Mouse (Mus musculus) heart, embryonic 14.5 days (tissue): ENCODE results near the gene Flywch2. TPM values are rescaled to one million over a fixed set of nuclear protein-coding genes. Genes with fewer than 3 reads are reported as not detected.

Source experiments
- ATAC-seq: fragments of 200-750 bp; cut with Nextera tagmentation; 2 replicates; pipeline ENCODE4 v1.8.0; 2017; ENCODE audit warnings: low read depth, moderate TSS enrichment; ENCODE audit not compliant: insufficient number of reproducible peaks, insufficient read depth, low FRiP score
- H3K27ac ChIP-seq, 2 experiments: fragments of 200-500 bp in 1 of 2; fragments of 300-500 bp in 1 of 2; sonication (generic) in 1 of 2; replicated peaks in 1 of 2; 2 replicates each; pipeline ENCODE4 v1.5.1; 2012 to 2014; ENCODE audit warnings: low read depth in 2 of 2, low read length in 2 of 2, control low read depth in 1 of 2, mild to moderate bottlenecking in 1 of 2, mixed read lengths in 1 of 2; ENCODE audit not compliant: control insufficient read depth in 1 of 2, insufficient read depth in 1 of 2
- H3K27me3 ChIP-seq: fragments of 300-500 bp; sonication (generic); 2 replicates; pipeline ENCODE4 v1.6.1; 2014; ENCODE audit warnings: mild to moderate bottlenecking, low read length, control low read depth; ENCODE audit not compliant: control insufficient read depth, insufficient read depth
- H3K36me3 ChIP-seq: fragments of 300-500 bp; sonication (generic); 2 replicates; pipeline ENCODE4 v1.6.1; 2014; ENCODE audit warnings: mild to moderate bottlenecking, control low read depth, low read length, mixed read lengths; ENCODE audit not compliant: control insufficient read depth, insufficient read depth
- H3K4me1 ChIP-seq, 2 experiments: fragments of 200-500 bp in 1 of 2; fragments of 300-500 bp in 1 of 2; sonication (generic) in 1 of 2; 2 replicates each; pipeline ENCODE4 v1.6.1; 2012 to 2014; ENCODE audit warnings: low read length in 2 of 2, control low read depth in 1 of 2, mixed read lengths in 1 of 2; ENCODE audit not compliant: control insufficient read depth in 2 of 2, insufficient read depth in 2 of 2
- H3K4me2 ChIP-seq: fragments of 300-500 bp; sonication (generic); 2 replicates; pipeline ENCODE4 v1.6.1; 2014; ENCODE audit warnings: mild to moderate bottlenecking, low read length
- H3K4me3 ChIP-seq, 2 experiments: fragments of 200-500 bp in 1 of 2; fragments of 300-500 bp in 1 of 2; sonication (generic) in 1 of 2; 2 replicates each; pipeline ENCODE4 v1.5.1; 2012 to 2014; ENCODE audit warnings: low read length in 2 of 2, mild to moderate bottlenecking in 2 of 2, control low read depth in 1 of 2, low read depth in 1 of 2, moderate library complexity in 1 of 2; ENCODE audit not compliant: control insufficient read depth in 1 of 2, insufficient read depth in 1 of 2
- H3K9ac ChIP-seq: fragments of 300-500 bp; sonication (generic); 2 replicates; pipeline ENCODE4 v1.6.1; 2014; ENCODE audit warnings: mild to moderate bottlenecking, low read length
- H3K9me3 ChIP-seq: fragments of 300-500 bp; sonication (generic); 2 replicates; pipeline ENCODE4 v1.6.1; 2016; ENCODE audit warnings: low read length, control low read depth; ENCODE audit not compliant: control insufficient read depth
- WGBS: fragments of 180-500 bp; shearing (Covaris S2); extraction: QIAGEN DNeasy Blood & Tissue Kit; methylation state at CpG from one replicate; pipeline ENCODE4 v1.1.7; 2014; 5-methylcytosine and 5-hydroxymethylcytosine counted together
- microRNA-seq: library from miRNA; unstranded; fragments of <30 nt; microRNA quantifications from one replicate; pipeline ENCODE4, GENCODE M21; 2016
- polyA plus RNA-seq: library from polyadenylated mRNA; unstranded; fragments of >200 nt; fragmentation: Nextera tagmentation; extraction: Ambion mirVana; gene quantifications from 2 replicates; pipeline ENCODE4 v1.2.1, GENCODE M21; 2014

Gene Flywch2
- polyA plus RNA-seq, 1 experiment from 2014 or later = 5.1 TPM

DNA sequence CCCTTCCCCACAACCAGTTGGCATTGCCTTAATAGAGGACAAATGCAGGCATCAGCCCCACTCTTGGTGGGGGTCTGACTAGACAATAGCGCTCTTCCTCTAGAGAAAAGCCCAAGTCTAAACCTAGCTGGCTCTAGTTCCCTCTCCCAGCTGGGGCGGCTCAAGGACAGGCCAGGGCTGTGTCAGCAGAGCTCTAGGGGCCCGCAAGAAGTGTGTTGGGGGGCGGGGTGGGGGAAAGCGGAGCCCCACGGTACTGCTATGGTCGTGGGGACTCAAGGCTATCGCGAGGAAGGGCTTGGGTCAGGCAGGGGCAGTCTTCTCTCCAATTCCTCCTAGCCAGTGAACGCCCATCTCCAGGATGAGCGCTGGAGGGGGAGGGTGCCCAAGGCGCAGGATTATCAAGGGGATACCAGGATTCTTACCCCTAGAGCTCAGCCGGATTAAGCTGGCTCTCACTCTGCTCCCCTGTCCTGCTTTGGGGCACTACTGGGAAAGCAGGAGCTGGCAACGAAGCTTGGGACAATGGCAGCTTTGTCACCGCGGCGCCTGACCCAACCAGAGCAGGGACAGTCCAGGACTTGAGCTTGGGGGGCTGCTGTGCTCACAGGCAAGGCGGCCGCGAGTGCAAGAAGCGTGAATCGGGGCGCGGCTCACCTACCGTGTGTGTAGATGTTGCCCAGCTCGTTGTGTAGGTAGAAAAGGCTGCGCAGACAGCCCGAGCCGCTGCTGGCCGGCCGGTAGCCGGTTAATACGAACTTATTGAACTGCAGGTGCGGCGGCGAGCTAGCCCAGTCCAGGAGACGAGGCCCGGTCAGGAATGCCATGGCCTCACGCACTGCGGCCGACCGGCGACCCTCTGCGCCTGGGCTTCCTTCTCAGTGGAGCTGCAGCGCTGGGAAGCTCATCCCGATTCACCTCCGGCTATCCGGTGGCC lies 46.4 kb downstream of the Flywch2 start:
- Histone ChIP-seq H3K4me1 (peaks cover 7 to 19% of the 10 kb centered on the region in 2 experiments; a peak in 3 of 4 replicates), H3K27ac (peak overlapping the region in 1 of 2 experiments; percentile 47; a peak in 1 of 4 replicates), H3K4me2 (peak overlapping the region; percentile 99), H3K4me3 (peak overlapping the region; percentile 68 to 76), H3K36me3 (0 out of 2 replicates have a peak, but pooled peaks cover 9% of the 10 kb centered on the region), H3K9me3 (no peaks in the 10 kb centered on the region), H3K9ac (peak overlapping the region; percentile 77), H3K27me3 (peaks cover 50% of the 10 kb centered on the region)
- no peak for ATAC-seq
- 2% methylated on average over 48 of the region's 48 CpGs for WGBS

DNA sequence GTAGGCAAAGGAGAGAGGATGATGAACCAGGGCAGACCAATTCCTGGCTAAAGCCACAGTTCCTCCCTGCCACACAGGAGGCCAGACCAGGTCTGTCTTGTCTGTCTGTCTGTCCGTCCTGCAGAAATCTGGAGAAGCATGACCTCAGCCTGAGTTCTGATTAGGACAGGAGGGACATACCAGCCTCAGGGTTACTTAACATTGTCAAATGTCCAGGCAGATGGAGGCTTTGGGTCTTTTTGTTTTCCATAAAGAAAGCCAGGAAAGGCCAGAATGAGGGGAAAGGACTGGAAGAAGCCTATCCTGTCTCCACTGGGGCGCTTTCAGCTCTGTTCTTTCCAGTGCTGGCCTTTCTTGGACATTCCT lies 47.1 kb downstream of the Flywch2 start:
- no peak for ATAC-seq
- H3K9ac ChIP-seq = peak overlapping the region; percentile 77; the same call in 1 of the 2 replicates
- H3K27ac ChIP-seq = no peak overlapping the region
- H3K4me2 ChIP-seq = peak overlapping the region; percentile 99
- peak overlapping the region; percentile 68 to 76; a peak in 3 of 4 replicates for H3K4me3 ChIP-seq
- peaks cover 43% of the 10 kb centered on the region for H3K27me3 ChIP-seq
- H3K9me3 ChIP-seq = no peaks in the 10 kb centered on the region
- WGBS = 39% methylated on average over 2 of the region's 2 CpGs
- H3K36me3 ChIP-seq = 0 out of 2 replicates have a peak, but pooled peaks cover 9% of the 10 kb centered on the region
- peaks cover 7 to 17% of the 10 kb centered on the region in 2 experiments; a peak in 2 of 4 replicates for H3K4me1 ChIP-seq

DNA sequence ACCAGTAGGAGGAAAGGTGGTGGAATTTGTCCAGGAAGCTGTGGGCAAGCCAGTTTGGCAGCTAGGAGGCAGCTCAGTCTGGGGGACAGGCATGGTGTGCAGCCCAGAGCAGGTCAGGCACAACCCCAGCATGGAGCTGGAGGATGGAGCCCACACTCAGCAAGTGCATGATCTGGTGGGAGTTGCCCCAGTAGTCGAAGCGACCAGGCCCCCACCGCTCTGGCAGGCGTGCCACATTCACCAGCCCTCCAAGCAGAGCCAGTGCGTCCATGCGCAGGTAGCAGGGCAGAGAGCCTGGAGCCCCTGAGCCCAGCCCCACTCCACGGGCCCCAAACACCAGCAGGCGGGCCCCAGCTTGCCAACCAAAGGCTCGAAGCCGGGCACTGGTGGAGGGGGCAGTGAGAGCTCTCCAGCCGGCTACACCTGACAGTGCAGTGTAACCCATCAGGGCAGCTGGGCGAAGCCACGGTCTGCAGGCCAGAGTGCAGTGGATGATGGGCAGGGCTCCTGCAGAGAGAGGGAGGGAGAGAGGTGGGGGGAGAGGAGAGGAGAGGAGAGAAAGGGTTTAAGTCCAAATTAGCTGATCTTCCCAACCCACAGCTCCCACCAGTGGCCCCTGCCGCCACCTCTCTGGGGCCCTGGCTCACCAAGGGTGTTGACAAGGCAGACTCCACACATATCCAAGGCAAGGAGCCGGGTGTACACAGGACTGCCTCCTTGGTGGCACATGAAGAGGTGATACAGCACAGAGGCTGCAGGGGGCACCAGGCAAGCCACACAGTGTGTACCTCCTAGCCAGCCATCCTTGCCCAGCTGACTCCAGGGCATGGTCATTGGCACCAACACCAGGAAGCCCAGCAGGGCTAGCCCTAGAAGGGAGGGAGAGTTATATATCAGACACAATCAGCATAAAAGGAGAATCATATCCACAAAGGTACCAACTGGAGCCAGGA lies 48.1 kb downstream of the Flywch2 start:
- Histone ChIP-seq H3K27ac (no peak overlapping the region), H3K36me3 (0 out of 2 replicates have a peak, but pooled peaks cover 9% of the 10 kb centered on the region), H3K9ac (no peak overlapping the region), H3K9me3 (no peaks in the 10 kb centered on the region), H3K4me2 (no peak overlapping the region), H3K27me3 (peaks cover 33% of the 10 kb centered on the region), H3K4me3 (no peak overlapping the region), H3K4me1 (peaks cover 7 to 17% of the 10 kb centered on the region in 2 experiments; a peak in 2 of 4 replicates)
- no peak for ATAC-seq
- WGBS = 60% methylated on average over 14 of the region's 15 CpGs

DNA sequence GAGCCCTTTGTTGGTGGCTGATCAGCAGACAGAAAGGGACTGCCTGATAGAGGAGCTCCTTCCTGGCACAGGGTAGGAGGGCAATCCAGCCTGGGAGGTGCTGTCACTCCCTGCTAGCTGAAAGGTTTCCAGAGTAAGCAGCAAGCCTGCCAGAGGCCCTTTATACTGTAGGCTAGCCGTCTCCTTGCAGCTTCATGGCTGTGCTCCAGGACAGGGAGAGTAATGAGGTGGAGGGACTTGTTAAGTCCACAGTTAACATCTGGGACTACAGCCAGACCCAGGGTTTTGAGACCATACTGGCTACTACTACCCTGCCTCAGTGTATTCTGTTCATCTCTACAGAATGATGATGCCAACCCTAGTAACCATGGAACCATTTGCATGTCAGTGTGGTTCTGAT lies 51.5 kb downstream of the Flywch2 start:
- Histone ChIP-seq H3K9ac (no peak overlapping the region; the same call in 1 of the 2 replicates), H3K27me3 (peaks cover 8% of the 10 kb centered on the region; the same call in 1 of the 2 replicates), H3K4me2 (no peak overlapping the region), H3K27ac (no peak overlapping the region), H3K36me3 (0 out of 2 replicates have a peak, but pooled peaks cover 9% of the 10 kb centered on the region), H3K4me1 (peaks cover 0 to 8% of the 10 kb centered on the region in 2 experiments; a peak in 1 of 4 replicates), H3K9me3 (no peaks in the 10 kb centered on the region), H3K4me3 (no peak overlapping the region)
- WGBS = 67% methylated on average over 1 of the region's 1 CpGs
- no peak; the same call in 1 of the 2 replicates for ATAC-seq

DNA sequence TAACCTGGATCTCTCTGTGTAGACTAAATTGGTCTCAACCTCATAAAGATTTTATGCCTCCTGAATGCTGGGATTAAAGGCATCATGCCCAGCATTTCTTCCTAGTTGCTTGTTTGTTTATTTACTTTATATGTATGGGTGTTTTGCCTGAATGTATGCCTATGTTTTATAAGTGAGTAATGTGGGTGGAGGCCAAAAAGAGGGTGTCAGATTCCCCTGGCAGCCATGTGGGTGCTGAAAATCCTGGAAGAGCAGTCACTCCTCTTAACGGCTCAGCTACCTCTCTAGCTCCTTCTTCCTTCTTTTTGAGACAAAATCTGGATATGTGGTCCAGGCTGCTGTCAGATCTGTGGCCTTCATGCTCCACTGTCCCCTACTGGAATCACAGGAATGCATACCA lies 55.4 kb downstream of the Flywch2 start:
- Histone ChIP-seq H3K4me1 (peaks cover 3 to 9% of the 10 kb centered on the region in 2 experiments; a peak in 3 of 4 replicates), H3K9me3 (no peaks in the 10 kb centered on the region), H3K4me2 (no peak overlapping the region), H3K36me3 (0 out of 2 replicates have a peak, but pooled peaks cover 1% of the 10 kb centered on the region), H3K27me3 (no peaks in the 10 kb centered on the region), H3K4me3 (no peak overlapping the region), H3K9ac (no peak overlapping the region), H3K27ac (no peak overlapping the region)
- WGBS = 29% methylated on average over 1 of the region's 1 CpGs
- no peak for ATAC-seq

Small RNA genes within 50 kb of the gene (microRNA-seq; reads per million reads assigned to microRNA genes)
- 0.84 reads per million for gene Mir5125

Other genes with a start within 250 kb of the Flywch2 start
- gene Zfp213, start 221.8 kb downstream of the Flywch2 start, polyA plus RNA-seq = 13.8 and 14.0 TPM in 2 replicates
- gene Zfp13, start 186.6 kb downstream of the Flywch2 start, polyA plus RNA-seq = 7.0 and 8.9 TPM in 2 replicates
- not detected in 2 replicates for gene Zscan10, start 185.2 kb downstream of the Flywch2 start, polyA plus RNA-seq
- gene Mmp25, start 140.8 kb downstream of the Flywch2 start, polyA plus RNA-seq = 0.26 and 0.70 TPM in 2 replicates
- gene Bicdl2, start 125.6 kb downstream of the Flywch2 start, polyA plus RNA-seq = 0.15 and 0.16 TPM in 2 replicates
- 403 and 405 TPM in 2 replicates for gene Hcfc1r1, start 112.5 kb downstream of the Flywch2 start, polyA plus RNA-seq
- gene Thoc6, start 112.2 kb downstream of the Flywch2 start, polyA plus RNA-seq = 31.1 and 35.0 TPM in 2 replicates
- gene Tnfrsf12a, start 108.6 kb downstream of the Flywch2 start, polyA plus RNA-seq = 107 and 114 TPM in 2 replicates
- gene Cldn6, start 106.8 kb downstream of the Flywch2 start, polyA plus RNA-seq = 0.42 TPM in 1 of 2 replicates, not detected in the other
- 0.14 TPM in 1 of 2 replicates, not detected in the other for gene Cldn9, start 102.1 kb downstream of the Flywch2 start, polyA plus RNA-seq
- not detected in 2 replicates for gene 1520401A03Rik, start 63.3 kb downstream of the Flywch2 start, polyA plus RNA-seq
- 27.2 and 28.1 TPM in 2 replicates for gene Pkmyt1, start 59.7 kb downstream of the Flywch2 start, polyA plus RNA-seq
- gene Paqr4, start 45.2 kb downstream of the Flywch2 start, polyA plus RNA-seq = 10.6 and 12.7 TPM in 2 replicates
- gene Kremen2, start 40.2 kb downstream of the Flywch2 start, polyA plus RNA-seq = not detected in 2 replicates
- 42.4 TPM in 2 replicates for gene Flywch1, start 14.5 kb downstream of the Flywch2 start, polyA plus RNA-seq
- 300 and 318 TPM in 2 replicates for gene Srrm2, start 4.5 kb upstream of the Flywch2 start, polyA plus RNA-seq
- gene Elob, start 43.1 kb upstream of the Flywch2 start, polyA plus RNA-seq = 950 and 1,075 TPM in 2 replicates
- gene Prss33, start 50.0 kb upstream of the Flywch2 start, polyA plus RNA-seq = not detected in 2 replicates
- gene Prss32, start 57.8 kb upstream of the Flywch2 start, polyA plus RNA-seq = not detected in 2 replicates
- gene Prss41, start 58.1 kb upstream of the Flywch2 start, polyA plus RNA-seq = not detected in 2 replicates
- gene Prss21, start 82.0 kb upstream of the Flywch2 start, polyA plus RNA-seq = not detected in 2 replicates
- not detected in 2 replicates for gene Dcpp1, start 94.8 kb upstream of the Flywch2 start, polyA plus RNA-seq
- gene Dcpp2, start 94.8 kb upstream of the Flywch2 start, polyA plus RNA-seq = not detected in 2 replicates
- gene Dcpp3, start 131.4 kb upstream of the Flywch2 start, polyA plus RNA-seq = 0.36 and 0.54 TPM in 2 replicates
- gene Sbp, start 155.6 kb upstream of the Flywch2 start, polyA plus RNA-seq = not detected in 2 replicates
- gene Sbpl, start 169.2 kb upstream of the Flywch2 start, polyA plus RNA-seq = not detected in 2 replicates
- 0.26 TPM in 1 of 2 replicates, not detected in the other for gene Prss30, start 194.5 kb upstream of the Flywch2 start, polyA plus RNA-seq
- not detected in 2 replicates for gene Prss22, start 212.0 kb upstream of the Flywch2 start, polyA plus RNA-seq